Mouse (Mus musculus) cerebellum, adult 11 months (tissue): ENCODE measurements at regions not wholly inside any gene's neighbourhood (a gene's known extent, or its start where the extent isn't known, plus 50 kb on each side); places are given as distances from the start of the nearest gene placed in this dataset.

Experiments
- DNase-seq: peaks from one replicate; pipeline ENCODE4 v3.0.0; 2022

GRCm38 (mm10) chr14:36819826-36820225 is 148.8 kb downstream of the Ccser2 start:
- DNase-seq = no peak

GRCm38 (mm10) chr14:36802418-36802817 is 166.2 kb downstream of the Ccser2 start:
- DNase-seq = no peak

GRCm38 (mm10) chr14:36799820-36800219 is 168.8 kb downstream of the Ccser2 start:
- DNase-seq = no peak

GRCm38 (mm10) chr14:36781882-36782281 is 186.7 kb downstream of the Ccser2 start:
- DNase-seq = no peak

GRCm38 (mm10) chr14:36778956-36779355 is 189.6 kb downstream of the Ccser2 start:
- peak; percentile 3 for DNase-seq

DNA sequence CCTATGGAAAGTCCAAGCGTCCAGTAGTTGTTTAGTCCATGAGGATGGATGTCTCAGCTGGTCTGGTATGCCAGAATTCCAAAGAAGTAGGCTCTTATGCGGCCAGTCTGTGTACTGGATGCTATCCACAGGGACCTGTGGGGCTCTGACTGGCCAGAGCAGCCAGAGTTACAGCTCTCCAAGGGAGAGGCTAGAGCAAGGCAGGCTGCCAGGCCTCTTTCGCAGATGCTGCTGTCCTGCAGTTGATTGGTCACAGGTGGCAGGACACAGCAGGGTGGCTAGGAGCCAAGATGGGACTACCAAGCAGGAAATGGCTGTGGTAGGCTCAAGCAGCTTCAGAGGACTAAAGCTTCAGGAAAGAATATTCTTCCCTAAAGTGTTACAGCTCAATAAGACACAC is 194.2 kb downstream of the Ccser2 start:
- peak; percentile 2 for DNase-seq

DNA sequence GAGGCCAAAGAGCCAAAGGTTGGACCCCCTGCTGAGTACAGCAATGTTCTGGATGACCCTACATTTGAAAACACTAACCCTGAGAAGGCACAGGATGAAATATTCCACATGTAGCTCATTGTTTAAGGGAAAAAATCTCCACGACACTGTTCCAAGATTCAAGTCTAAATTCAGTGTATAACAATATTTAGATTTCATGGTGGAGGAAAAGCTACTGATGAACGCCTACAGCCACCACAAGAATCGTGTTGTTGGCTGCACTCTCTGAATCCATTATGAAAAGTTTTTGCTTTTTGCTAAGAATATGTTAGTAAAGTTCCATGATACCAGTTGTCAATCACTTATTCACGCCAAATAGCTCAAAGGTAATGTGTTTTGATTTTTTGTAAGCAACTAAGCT is 204.2 kb downstream of the Ccser2 start:
- no peak for DNase-seq

DNA sequence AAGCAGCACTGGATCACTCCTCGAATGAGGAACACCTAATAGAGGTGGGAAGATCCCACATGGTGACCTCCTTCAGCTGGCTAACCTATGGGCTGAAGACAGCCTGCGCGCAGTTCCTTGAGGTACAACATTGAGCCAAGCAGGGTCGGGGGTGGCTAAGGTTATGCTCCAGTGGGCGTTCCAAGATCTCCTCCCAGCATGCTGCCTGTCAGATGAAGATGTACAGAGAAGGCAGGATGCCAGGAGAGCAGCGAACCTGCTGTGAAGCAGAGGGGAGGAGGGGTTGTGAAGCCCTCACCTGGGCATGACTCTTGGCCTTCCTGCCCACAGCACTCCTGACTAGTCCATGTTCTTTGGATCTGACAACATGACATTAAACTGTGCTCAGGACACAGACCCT is 212.5 kb downstream of the Ccser2 start:
- DNase-seq = no peak

- DNase-seq = no peak
Measured at GRCm38 (mm10) chr14:36748130-36748883, 220.3 kb downstream of the Ccser2 start.

- no peak for DNase-seq
Measured at GRCm38 (mm10) chr14:36731095-36731494, 237.5 kb downstream of the Ccser2 start.

DNA sequence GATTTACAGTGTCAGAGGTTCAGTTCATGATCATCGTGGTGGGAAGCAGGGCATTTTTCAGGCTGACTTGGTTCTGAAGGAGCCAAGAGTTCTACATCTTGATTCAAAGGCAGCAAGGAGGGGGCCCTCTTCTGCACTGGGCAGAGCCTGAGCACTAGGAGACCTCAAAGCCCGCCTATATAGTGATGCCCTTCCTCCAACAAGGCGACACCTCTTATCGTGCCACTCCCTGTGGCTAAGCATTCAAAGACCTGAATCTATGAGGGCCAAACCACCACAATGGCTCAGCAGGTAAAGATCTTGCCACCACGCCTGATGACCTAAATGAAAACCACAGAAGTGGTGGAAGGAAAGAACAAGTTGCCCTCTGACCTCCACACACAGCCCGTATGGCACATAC is 242.5 kb downstream of the Ccser2 start:
- DNase-seq = no peak

DNA sequence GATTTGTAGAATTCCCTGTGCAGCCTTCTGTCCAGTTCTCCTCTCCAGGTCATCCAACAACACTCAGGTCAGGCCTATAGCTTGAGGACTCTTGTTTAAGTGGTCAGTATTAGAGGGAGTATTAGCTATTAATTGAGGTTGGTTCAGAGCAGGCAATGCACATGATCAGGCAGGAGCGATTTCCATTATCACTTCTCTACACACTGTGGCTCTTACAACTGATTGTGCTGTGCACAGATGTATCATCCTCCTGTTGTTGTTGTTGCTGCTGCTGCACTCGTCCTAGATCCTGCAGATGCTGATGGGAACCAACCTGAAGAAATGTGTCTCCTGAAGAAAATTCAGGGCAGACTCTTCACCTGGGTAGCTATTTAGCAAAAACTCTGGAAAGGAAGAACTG is 252.9 kb downstream of the Ccser2 start:
- no peak for DNase-seq

GRCm38 (mm10) chr14:36696993-36697392 is 271.6 kb downstream of the Ccser2 start:
- peak; percentile 7 for DNase-seq

DNA sequence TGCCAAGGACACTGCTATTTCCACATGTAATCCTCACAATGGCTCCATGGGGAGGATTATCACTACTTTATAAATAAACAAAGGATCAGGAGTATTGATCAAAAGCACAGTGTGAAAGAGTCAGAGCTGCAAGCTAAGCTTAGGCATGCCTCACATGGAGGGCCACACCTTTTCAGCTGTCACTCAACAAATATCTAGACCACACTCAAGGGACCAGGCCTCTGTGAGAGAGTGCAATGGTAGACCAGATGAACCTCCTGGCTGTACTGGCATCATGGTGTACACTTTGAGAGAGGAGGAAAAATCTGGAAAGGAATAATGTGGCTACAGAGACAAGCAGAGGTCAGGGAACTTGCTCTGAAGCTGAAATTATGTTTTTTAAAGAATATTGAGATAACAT is 276.6 kb downstream of the Ccser2 start:
- DNase-seq = no peak

DNA sequence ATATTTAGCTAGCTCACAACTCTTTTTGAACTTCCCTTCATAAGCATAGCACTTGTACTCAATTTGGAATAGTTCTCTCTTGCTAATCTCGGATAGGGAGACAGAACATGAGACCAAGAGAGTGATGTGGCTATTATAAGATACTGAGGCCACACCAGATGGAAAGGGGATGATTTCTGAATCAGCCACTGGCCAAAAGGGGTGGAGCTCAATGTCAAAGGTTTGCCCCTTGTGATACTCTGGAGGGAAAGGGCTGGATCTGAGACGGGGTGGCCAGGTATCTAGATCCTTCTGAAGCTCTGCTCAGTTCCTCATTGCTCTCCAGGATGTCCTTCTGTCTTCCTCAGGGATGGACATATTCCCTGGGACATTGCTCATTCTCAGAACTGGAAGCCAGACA is 277.6 kb downstream of the Ccser2 start:
- DNase-seq = no peak

GRCm38 (mm10) chr14:36658678-36659263 is 309.8 kb downstream of the Ccser2 start:
- DNase-seq = no peak

- no peak for DNase-seq
Measured at GRCm38 (mm10) chr14:36658193-36658592, 310.4 kb downstream of the Ccser2 start.

DNA sequence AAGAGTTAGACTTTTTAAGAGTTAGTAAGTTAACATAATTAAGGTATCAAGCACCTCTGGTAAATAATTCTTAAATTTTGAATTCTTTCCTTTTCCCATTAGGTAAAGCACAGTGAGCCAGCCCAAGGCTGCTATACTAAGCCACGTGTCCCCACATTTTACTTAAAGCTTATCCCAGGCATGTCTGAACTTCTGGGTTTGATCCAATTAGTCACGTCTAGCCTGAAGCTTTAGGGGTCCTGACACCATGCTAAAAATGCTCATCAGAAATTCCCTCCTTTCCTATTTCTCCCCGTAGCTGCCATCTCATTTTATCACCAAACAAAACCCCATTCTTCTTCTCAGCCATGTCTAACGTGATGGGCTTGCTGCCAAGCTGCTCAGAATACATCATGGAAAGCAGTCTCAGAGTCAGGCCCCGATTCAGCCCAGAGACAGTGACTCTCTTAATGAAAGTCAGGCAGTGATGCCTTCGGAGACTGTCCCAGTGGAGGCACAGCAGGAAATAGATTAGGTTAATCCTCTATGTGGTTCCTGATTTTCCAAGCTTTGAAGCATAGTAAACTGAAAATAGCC is 315.5 kb downstream of the Ccser2 start:
- DNase-seq = no peak

DNA sequence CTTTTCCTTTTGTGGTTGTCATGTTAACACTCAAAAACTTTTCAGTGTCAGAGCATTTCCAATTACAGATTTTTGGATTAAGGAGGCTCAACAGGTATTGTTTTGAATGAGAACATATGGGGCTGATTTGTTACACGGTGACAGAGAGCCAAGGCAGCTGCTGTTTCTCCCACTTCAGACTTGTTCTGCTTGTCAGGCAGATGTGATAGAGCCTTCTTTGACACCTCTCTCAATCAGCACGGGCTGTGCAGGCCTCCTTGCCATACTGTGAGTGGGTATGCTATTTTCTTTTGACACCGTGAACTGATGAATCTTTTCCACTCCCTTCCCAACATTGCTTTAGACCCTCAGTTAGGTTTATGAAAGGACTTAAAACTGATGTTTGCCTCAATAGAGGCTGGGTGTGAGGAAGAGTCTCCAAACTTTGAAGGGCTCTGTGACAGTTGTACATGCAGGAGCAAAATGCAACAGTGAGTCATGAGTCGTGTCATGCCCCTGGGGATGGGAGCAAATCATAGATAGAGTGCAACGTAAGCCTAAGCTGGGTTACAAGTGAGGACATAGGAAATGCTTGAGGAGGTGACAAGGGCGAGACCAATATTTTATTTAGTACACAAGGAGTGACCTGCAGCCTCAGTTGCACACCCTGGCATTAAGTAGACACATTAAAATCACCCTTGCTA is 317.4 kb downstream of the Ccser2 start:
- DNase-seq = no peak

DNA sequence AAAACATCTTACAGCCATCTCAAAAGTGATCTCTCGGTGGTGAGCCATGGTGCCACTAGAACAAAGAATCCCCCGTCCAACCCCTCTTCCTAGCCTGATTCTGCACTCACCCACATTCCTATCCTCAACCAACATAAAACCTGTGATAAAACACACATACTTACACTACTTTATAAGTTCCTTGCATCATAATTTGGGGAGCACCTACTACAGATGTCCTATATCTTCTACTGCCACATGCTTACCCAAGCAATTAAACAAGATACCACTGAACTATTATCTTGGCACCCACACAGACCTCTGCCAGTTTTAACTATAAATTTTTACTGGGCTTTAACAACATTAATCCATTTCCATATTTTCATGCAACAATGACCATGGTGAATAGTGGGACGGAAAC is 321.9 kb downstream of the Ccser2 start:
- no peak for DNase-seq

GRCm38 (mm10) chr14:36646237-36646636 is 322.3 kb downstream of the Ccser2 start:
- DNase-seq = no peak

DNA sequence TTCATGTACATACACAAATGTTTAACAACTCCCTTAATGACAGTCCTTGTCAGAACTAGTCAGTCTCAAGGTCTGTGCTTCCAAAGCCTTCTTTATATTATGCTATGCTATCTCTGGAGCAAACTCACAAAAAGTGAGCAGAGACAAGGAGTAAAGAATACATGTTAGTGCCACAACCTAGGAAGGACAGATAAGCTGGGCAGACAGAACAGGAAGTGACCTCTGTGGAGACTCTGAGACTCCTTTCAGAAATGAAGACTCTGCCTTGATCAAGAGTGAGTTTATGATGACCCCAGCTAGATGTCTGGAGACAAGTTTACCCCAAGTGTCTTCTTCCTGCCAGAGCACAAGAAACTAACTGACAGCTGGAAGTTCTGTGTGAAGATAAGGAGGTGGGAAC is 343.8 kb downstream of the Ccser2 start:
- DNase-seq = no peak

GRCm38 (mm10) chr14:36624134-36624533 is 344.4 kb downstream of the Ccser2 start:
- no peak for DNase-seq

DNA sequence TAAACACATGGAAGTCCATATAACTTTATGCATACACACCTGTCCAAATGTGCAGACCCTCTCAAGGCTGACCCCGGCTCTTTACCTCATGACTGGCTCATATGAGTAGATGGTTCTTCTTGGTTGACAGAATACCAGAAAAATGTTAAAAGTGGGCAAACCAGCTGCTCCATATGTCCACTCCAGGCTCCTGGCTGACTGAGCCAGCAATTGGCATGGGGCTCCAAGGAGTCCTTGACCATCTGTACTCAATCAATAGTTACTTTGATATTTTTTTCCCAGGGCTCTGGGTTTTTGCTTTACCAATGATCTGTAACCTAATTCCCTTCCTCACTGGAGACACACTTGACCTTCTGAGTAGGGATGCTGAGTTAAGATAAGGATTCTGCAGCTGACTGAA is 345.5 kb downstream of the Ccser2 start:
- no peak for DNase-seq
